Mouse (Mus musculus): Measurements from ENCODE around the gene Sh2b2.

GRCm38 (mm10) chr5:136252899-136253298 is 6.5 kb upstream of the Sh2b2 start:
- TF ChIP-seq CTCF (IDR thresholded peaks at IDR 0.05; ENCODE audit: low read depth, low read length) (peak; percentile 89), POLR2A (IDR thresholded peaks at IDR 0.05; ENCODE audit: borderline replicate concordance, low read depth, low read length) (no peak)

Data from bone marrow macrophage, adult 2 months (primary cell).